Mouse (Mus musculus): ENCODE results near the gene Fancb.
A peak's percentile ranks its signal among the peaks of the same experiment; 100 is the strongest.

The Fancb gene

DNA sequence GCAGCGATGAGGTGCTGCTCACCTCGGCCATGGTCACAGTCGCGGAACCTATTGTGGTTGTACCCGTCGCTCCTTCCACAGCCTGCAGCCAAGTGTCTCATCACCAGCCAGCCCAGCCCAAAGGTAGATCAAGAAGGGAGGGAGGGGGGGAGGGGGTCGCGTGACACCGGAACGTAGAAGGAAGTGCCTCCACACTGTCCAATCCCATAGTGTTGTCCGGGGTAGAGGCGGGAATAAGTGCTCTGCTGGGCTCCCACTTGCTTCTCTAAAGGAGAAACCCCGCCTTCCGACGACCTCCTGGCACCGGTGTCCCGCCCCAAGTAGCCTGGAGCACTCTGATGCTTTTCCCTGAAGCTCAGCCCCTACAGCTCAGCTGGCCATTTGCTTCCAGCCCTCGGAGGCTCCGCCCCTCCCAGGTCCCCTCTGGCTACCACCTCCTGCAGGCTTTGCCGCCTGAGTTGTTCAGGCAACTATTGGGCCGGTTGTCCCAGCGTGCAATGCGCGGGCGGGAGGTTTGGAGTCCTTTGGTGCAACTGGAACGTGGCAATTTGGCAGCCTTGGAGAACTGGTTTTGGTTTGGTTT, at the start of gene Fancb, which contains the start of gene Mospd2:
Fancb (plus strand) TSS at position 400 of the 583 bp plus-strand sequence.
Mospd2 (minus strand) TSS at position 183 of the 583 bp plus-strand sequence.
- peak; percentile 95 for DNase-seq (ENCODE audit: low spot score)

DNA sequence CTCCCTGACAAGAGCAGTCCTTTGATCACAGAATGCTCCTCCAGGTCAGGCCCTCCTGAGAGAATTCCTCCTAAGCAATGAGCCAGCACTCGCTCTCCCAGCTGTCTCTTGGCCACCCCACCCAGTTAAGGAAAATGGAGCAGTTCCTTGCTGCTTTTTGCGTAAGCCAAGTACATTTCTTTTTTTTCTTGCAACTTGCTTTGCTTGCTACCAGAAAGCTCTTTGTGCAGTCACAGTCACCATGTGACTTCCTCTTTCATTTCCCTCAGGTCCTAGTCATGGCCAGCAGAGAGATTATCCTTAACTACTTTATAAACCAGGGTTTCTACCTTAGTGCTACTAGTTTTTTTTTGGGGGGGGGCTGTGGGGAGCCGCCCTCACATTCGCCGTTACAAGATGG, 38.9 kb upstream of the Fancb start:
- peak; percentile 8 for DNase-seq (ENCODE audit: low spot score)

DNA sequence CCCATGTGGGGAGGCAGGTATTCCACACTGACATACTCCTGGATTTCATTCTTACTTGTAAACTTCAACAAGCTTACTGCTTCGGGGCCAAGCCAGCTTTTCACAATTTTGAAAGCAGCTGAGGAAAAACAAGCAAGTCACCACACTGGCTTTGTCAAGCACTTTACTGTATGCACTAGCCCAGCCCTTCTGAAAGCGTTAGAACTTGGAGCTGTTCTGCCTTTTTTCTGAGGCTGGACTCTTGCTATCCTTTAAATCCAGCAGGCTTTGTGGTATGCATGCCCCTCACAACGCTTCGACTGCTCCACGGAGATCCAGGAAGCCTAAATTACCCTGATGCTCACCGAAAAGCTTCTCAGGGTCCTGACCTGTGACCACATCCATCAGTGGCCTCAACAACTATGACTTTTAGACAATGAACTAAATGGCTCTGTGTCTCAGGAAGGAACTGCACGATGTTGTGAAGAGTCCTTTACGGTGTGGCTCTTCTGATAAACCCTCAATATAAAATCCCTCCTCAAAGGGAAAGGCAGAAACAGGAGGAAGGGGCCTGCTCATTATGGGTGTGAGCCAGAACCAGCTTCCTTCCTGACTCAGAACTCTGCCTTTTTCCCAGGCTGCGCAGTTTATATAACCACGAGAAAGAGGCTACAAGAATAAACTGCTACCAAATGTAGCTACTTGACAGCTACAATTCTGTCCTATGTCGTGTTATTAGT, 28.4 kb upstream of the Fancb start:
- DNase-seq (ENCODE audit: low spot score): peak; percentile 20

DNA sequence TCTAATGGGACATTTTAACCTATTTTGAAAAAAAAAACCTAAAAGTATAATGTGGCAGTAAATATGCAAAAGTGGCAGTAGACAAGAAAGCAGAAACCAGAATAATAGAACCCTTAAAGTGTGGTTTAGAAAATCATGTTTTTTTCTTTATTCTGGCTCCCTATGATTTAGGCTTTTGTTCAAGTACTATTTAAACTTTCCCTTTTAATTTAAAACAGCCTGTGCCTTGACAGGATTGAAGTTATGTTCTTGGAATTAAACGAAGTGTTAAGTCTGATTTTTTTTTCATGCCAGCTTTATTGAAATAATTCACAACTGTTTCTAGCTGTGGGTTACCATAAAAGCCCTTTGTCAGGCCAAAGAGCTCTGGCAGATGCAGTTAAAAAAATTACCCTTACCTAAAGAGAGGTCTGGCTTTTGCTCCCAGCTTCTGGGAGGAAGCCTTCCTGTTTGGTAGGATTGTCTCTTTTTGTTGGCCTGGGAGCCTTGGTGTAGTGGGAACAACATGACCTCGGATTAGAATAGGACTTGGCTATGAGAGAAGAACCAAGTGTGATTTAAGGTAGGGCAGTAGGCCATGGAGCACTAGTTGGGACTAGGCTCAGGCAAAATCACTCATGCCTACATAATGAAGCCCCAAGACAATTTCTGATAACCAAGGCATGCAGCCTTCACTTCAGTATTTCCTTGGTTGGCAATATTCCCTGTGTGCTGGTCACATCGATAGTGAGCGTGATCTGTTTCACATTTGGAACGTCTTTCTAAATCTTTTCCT, 27.6 kb upstream of the Fancb start:
- no peak for DNase-seq (ENCODE audit: low spot score)

DNA sequence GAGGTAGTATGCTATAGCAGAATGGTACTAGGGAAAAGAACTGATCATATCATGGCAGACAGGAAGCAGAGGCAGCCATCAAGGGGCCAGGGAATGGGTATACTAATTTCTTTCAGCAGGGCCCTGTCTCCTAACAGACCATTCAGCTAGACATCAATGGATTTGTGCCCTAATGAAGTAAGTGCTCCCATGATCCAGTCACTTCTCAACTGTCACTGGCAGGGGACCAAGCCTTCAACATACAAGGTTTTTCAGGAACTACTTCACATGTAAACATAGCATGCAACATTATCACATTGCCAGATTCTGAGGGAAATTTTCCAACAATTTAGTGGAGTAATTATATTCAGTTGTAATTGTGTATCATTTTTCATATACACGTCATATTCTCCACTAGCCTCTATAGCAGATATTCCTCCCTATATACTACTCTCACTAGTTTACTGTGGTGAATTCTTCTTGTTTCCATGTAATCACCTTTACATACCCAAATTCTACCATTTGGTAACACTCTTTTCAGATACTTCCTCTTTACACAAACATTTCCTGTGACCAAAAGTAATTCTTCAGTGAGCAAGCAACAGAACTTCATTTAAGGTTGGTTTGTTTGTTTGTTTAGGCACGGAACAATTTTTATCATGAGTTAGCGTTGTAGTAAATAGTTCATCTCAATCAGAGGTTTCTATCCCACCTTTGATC, 14.5 kb upstream of the Fancb start:
- DNase-seq (ENCODE audit: low spot score): no peak

DNA sequence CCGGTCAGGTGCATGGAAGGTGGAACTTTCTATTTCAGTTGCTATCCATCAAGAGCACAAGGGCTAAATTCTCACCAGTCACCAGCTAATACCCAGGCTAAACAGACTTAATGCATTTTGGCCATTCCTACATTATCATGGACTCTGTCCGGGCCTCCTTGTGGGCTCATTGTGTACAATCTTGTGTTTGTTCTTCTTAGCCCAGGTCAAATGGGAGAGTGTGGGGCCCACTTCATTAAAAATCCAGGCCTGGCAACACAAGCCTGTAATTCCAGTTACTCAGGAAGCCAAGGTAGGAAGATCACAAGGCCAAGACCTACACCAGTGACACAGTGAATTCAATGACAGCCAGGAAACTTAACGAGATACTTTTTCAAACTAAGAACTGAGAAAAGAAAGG, 9.2 kb upstream of the Fancb start:
- no peak for DNase-seq (ENCODE audit: low spot score)

DNA sequence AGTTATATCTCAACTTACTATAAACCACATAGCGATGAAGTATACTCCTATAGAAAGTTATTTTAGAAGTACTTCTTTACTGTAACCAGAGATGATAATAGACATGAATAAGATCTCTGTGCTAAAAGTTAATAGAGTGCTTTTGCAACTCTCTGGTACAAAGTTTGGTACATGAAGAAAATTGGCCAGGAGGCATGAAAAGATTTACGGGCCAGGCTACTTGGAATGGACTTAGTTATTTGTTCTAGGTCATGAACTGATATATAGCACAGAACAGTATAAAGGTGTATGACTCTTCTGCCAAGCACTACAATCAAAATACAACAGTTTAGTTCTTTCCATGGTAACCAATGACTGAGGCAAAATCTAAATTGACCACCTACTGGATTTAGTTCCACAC, 1.5 kb upstream of the Fancb start:
- DNase-seq (ENCODE audit: low spot score): no peak

DNA sequence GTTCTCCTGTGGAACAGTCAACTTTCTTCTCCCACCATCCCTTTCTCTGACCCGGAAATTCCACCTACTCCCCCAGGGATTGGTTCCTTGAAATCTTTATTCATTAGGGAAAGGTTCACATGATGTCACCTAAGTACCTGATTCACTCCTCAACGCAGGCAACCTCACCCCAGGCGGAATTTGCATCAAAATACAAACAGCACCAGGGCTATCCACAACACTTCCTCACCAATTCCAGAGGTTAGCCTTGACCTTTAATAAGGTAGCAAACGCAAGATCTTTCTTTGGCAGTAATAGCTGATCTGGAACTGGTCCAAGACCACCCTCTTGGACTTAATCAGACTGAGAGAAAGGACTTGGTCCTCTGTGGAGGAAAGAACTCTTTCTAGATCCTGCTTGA, 22.7 kb downstream of the Fancb start:
- DNase-seq (ENCODE audit: low spot score): no peak

DNA sequence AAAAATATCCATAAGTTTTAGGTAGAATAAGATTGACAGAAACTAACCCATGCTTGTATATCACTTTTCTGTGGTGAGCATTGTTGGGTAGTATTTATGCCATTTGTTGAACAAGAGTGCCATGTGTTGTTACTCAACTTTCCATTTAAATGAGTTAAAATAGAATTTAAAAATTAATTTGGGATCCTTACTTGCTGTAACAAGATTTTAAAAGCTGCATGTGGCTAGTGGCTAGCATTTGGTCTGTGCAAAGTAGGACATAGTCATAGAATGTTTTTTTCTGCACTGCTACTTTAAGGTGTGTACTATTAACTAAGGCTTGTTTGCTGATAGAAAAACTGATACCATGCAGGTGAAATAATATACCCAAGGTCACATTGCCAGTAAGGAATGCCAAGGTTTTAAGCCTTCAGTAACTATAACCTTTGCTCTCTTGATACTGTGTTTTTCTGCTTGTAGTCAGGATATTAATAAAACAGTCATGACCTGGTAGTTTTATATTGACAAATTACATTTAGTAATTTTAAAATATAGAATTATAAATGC, 24.5 kb downstream of the Fancb start, which contains the start of gene Gm17604:
Gm17604 (minus strand) TSS at position 51 of the 546 bp plus-strand sequence.
- DNase-seq (ENCODE audit: low spot score): no peak

All from lung, postnatal 25 days (tissue).